Mouse (Mus musculus): ENCODE data around the gene Iqcm. TPM values are rescaled to one million over a fixed set of nuclear protein-coding genes. Genes with fewer than 3 reads are reported as not detected.
"Not testable (repeated sequence)": the region's sequence is repeated elsewhere in the genome, so short reads cannot be mapped to it uniquely, and the experiment has no call there.

Iqcm gene
- polyA plus RNA-seq (2015; fragmentation: Nextera tagmentation; extraction: Ambion mirVana), result not detected in 2 replicates

- ATAC-seq (ENCODE audit: insufficient number of reproducible peaks, low FRiP score, low TSS enrichment, low read depth), result no peak
Measured at GRCm38 (mm10) chr8:75448394-75448793, at the start of gene Iqcm. TSS of gene Iqcm (plus strand) at chr8:75448694.

GRCm38 (mm10) chr8:75406489-75406888 is 42.0 kb upstream of the Iqcm start, which contains the start of gene Gm10358:
TSS of gene Gm10358 (minus strand) at chr8:75406589.
- Histone ChIP-seq H3K4me3 (replicated peaks) (no peak within 1 kb of the TSS), H3K4me2 (replicated peaks) (no peak within 1 kb of the TSS), H3K4me1 (no peaks in the 10 kb centered on the region), H3K27ac (replicated peaks) (no peak within 1 kb of the TSS), H3K27me3 (no peaks in the 10 kb centered on the region), H3K9ac (no peak within 1 kb of the TSS), H3K36me3 (no peaks in the 10 kb centered on the region), H3K9me3 (replicated peaks) (no peaks in the 10 kb centered on the region)
- WGBS, result 91% methylated on average over 5 of the region's 5 CpGs
- no peak for ATAC-seq (ENCODE audit: insufficient number of reproducible peaks, low FRiP score, low TSS enrichment, low read depth)

More at GRCm38 (mm10) chr8:75448394-75448793, at the start of gene Iqcm:
- no peaks in the 10 kb centered on the region for H3K4me1 ChIP-seq
- H3K4me3 ChIP-seq (replicated peaks), result no peak within 1 kb of the TSS
- no peak within 1 kb of the TSS for H3K4me2 ChIP-seq (replicated peaks)
- H3K9me3 ChIP-seq (replicated peaks), result no peaks in the 10 kb centered on the region
- WGBS, result 83% methylated on average over 7 of the region's 7 CpGs
- H3K27ac ChIP-seq (replicated peaks), result no peak within 1 kb of the TSS
- no peaks in the 10 kb centered on the region for H3K27me3 ChIP-seq
- no peaks in the 10 kb centered on the region for H3K36me3 ChIP-seq
- H3K9ac ChIP-seq, result no peak within 1 kb of the TSS

- H3K4me3 ChIP-seq (replicated peaks); H3K9ac ChIP-seq; H3K4me2 ChIP-seq (replicated peaks); H3K4me1 ChIP-seq; H3K9me3 ChIP-seq (replicated peaks); H3K27ac ChIP-seq (replicated peaks); H3K36me3 ChIP-seq; ATAC-seq (ENCODE audit: insufficient number of reproducible peaks, low FRiP score, low TSS enrichment, low read depth); H3K27me3 ChIP-seq: not testable (repeated sequence)
- WGBS, result 77% methylated on average over 3 of the region's 3 CpGs
Measured at GRCm38 (mm10) chr8:75415696-75416095, 32.8 kb upstream of the Iqcm start.

- WGBS, result 57% methylated on average over 1 of the region's 1 CpGs
- no peak for ATAC-seq (ENCODE audit: insufficient number of reproducible peaks, low FRiP score, low TSS enrichment, low read depth)
- H3K4me1 ChIP-seq, result no peaks in the 10 kb centered on the region
- H3K9me3 ChIP-seq (replicated peaks), result no peaks in the 10 kb centered on the region
- no peaks in the 10 kb centered on the region for H3K36me3 ChIP-seq
- no peaks in the 10 kb centered on the region for H3K27me3 ChIP-seq
- H3K27ac ChIP-seq (replicated peaks), result no peak overlapping the region
- H3K9ac ChIP-seq, result no peak overlapping the region
- H3K4me2 ChIP-seq (replicated peaks), result no peak overlapping the region
- no peak overlapping the region for H3K4me3 ChIP-seq (replicated peaks)
Measured at GRCm38 (mm10) chr8:75476756-75477155, 28.3 kb downstream of the Iqcm start.

GRCm38 (mm10) chr8:75489035-75489678 is 40.7 kb downstream of the Iqcm start:
- H3K9me3 ChIP-seq (replicated peaks), result no peaks in the 10 kb centered on the region
- H3K27me3 ChIP-seq, result no peaks in the 10 kb centered on the region
- ATAC-seq (ENCODE audit: insufficient number of reproducible peaks, low FRiP score, low TSS enrichment, low read depth), result no peak
- no peak overlapping the region for H3K9ac ChIP-seq
- no peaks in the 10 kb centered on the region for H3K36me3 ChIP-seq
- no peak overlapping the region for H3K4me2 ChIP-seq (replicated peaks)
- no peak overlapping the region for H3K27ac ChIP-seq (replicated peaks)
- 71% methylated on average over 13 of the region's 13 CpGs for WGBS
- H3K4me3 ChIP-seq (replicated peaks), result no peak overlapping the region
- H3K4me1 ChIP-seq, result no peaks in the 10 kb centered on the region

GRCm38 (mm10) chr8:75509299-75509698 is 60.8 kb downstream of the Iqcm start:
- no peaks in the 10 kb centered on the region for H3K9me3 ChIP-seq (replicated peaks)
- no peak overlapping the region for H3K27ac ChIP-seq (replicated peaks)
- H3K4me3 ChIP-seq (replicated peaks), result no peak overlapping the region
- H3K9ac ChIP-seq, result no peak overlapping the region
- no peaks in the 10 kb centered on the region for H3K27me3 ChIP-seq
- H3K36me3 ChIP-seq, result no peaks in the 10 kb centered on the region
- H3K4me1 ChIP-seq, result no peaks in the 10 kb centered on the region
- 62% methylated on average over 1 of the region's 1 CpGs for WGBS
- no peak overlapping the region for H3K4me2 ChIP-seq (replicated peaks)
- ATAC-seq (ENCODE audit: insufficient number of reproducible peaks, low FRiP score, low TSS enrichment, low read depth), result no peak

GRCm38 (mm10) chr8:75513786-75514185 is 65.3 kb downstream of the Iqcm start:
- H3K9me3 ChIP-seq (replicated peaks), result no peaks in the 10 kb centered on the region
- ATAC-seq (ENCODE audit: insufficient number of reproducible peaks, low FRiP score, low TSS enrichment, low read depth), result no peak
- WGBS, result 84% methylated on average over 3 of the region's 3 CpGs
- H3K36me3 ChIP-seq, result no peaks in the 10 kb centered on the region
- no peaks in the 10 kb centered on the region for H3K27me3 ChIP-seq
- H3K4me1 ChIP-seq, result no peaks in the 10 kb centered on the region
- H3K27ac ChIP-seq (replicated peaks), result no peak overlapping the region
- no peak overlapping the region for H3K4me2 ChIP-seq (replicated peaks)
- no peak overlapping the region for H3K4me3 ChIP-seq (replicated peaks)
- no peak overlapping the region for H3K9ac ChIP-seq

GRCm38 (mm10) chr8:75549284-75549683 is 100.8 kb downstream of the Iqcm start:
- no peak overlapping the region for H3K4me2 ChIP-seq (replicated peaks)
- H3K4me1 ChIP-seq, result no peaks in the 10 kb centered on the region
- H3K9me3 ChIP-seq (replicated peaks), result no peaks in the 10 kb centered on the region
- H3K36me3 ChIP-seq, result no peaks in the 10 kb centered on the region
- 97% methylated on average over 3 of the region's 3 CpGs for WGBS
- no peak overlapping the region for H3K9ac ChIP-seq
- no peak overlapping the region for H3K4me3 ChIP-seq (replicated peaks)
- H3K27ac ChIP-seq (replicated peaks), result no peak overlapping the region
- no peak for ATAC-seq (ENCODE audit: insufficient number of reproducible peaks, low FRiP score, low TSS enrichment, low read depth)
- H3K27me3 ChIP-seq, result no peaks in the 10 kb centered on the region

- H3K4me2 ChIP-seq (replicated peaks), result no peak overlapping the region
- H3K4me1 ChIP-seq, result no peaks in the 10 kb centered on the region
- H3K9me3 ChIP-seq (replicated peaks), result no peaks in the 10 kb centered on the region
- no peak overlapping the region for H3K9ac ChIP-seq
- no peak overlapping the region for H3K27ac ChIP-seq (replicated peaks)
- H3K36me3 ChIP-seq, result no peaks in the 10 kb centered on the region
- H3K4me3 ChIP-seq (replicated peaks), result no peak overlapping the region
- ATAC-seq (ENCODE audit: insufficient number of reproducible peaks, low FRiP score, low TSS enrichment, low read depth), result no peak
- WGBS, result 73% methylated on average over 2 of the region's 2 CpGs
- no peaks in the 10 kb centered on the region for H3K27me3 ChIP-seq
Measured at GRCm38 (mm10) chr8:75596281-75596680, 147.8 kb downstream of the Iqcm start.

GRCm38 (mm10) chr8:75642958-75643357 is 194.5 kb downstream of the Iqcm start:
- ATAC-seq (ENCODE audit: insufficient number of reproducible peaks, low FRiP score, low TSS enrichment, low read depth), result no peak
- Histone ChIP-seq H3K27me3 (no peaks in the 10 kb centered on the region), H3K9me3 (replicated peaks) (no peaks in the 10 kb centered on the region), H3K4me3 (replicated peaks) (no peak overlapping the region), H3K27ac (replicated peaks) (no peak overlapping the region), H3K9ac (no peak overlapping the region), H3K4me1 (no peaks in the 10 kb centered on the region), H3K4me2 (replicated peaks) (no peak overlapping the region), H3K36me3 (no peaks in the 10 kb centered on the region)
- 84% methylated on average over 3 of the region's 3 CpGs for WGBS

- 84% methylated on average over 6 of the region's 6 CpGs for WGBS
- H3K4me1 ChIP-seq, result no peaks in the 10 kb centered on the region
- no peak overlapping the region for H3K9ac ChIP-seq
- no peaks in the 10 kb centered on the region for H3K9me3 ChIP-seq (replicated peaks)
- H3K4me2 ChIP-seq (replicated peaks), result no peak overlapping the region
- H3K27ac ChIP-seq (replicated peaks), result no peak overlapping the region
- no peaks in the 10 kb centered on the region for H3K36me3 ChIP-seq
- no peak overlapping the region for H3K4me3 ChIP-seq (replicated peaks)
- no peak for ATAC-seq (ENCODE audit: insufficient number of reproducible peaks, low FRiP score, low TSS enrichment, low read depth)
- no peaks in the 10 kb centered on the region for H3K27me3 ChIP-seq
Measured at GRCm38 (mm10) chr8:75659287-75659686, 210.8 kb downstream of the Iqcm start.

- WGBS, result 76% methylated on average over 3 of the region's 3 CpGs
- Histone ChIP-seq H3K9ac (no peak overlapping the region), H3K4me2 (replicated peaks) (no peak overlapping the region), H3K36me3 (no peaks in the 10 kb centered on the region), H3K27me3 (no peaks in the 10 kb centered on the region), H3K9me3 (replicated peaks) (no peaks in the 10 kb centered on the region), H3K27ac (replicated peaks) (no peak overlapping the region), H3K4me1 (no peaks in the 10 kb centered on the region), H3K4me3 (replicated peaks) (no peak overlapping the region)
- ATAC-seq (ENCODE audit: insufficient number of reproducible peaks, low FRiP score, low TSS enrichment, low read depth), result no peak
Measured at GRCm38 (mm10) chr8:75746561-75746960, 298.1 kb downstream of the Iqcm start.

Measured in embryonic facial prominence, embryonic 15.5 days (tissue).